Mouse (Mus musculus) bone marrow, adult 2 months (tissue): Measurements from ENCODE around the gene Elmo1.

Experiments used
- CTCF ChIP-seq: fragments of 200-500 bp; IDR thresholded peaks from 2 replicates; pipeline ENCODE4 v1.5.1; 2011; ENCODE audit warnings: low read length, control low read depth; ENCODE audit not compliant: control insufficient read depth, insufficient read depth
- POLR2A ChIP-seq: fragments of 200-500 bp; IDR thresholded peaks from 2 replicates; pipeline ENCODE4 v1.6.1; 2011; ENCODE audit warnings: low read depth, mild to moderate bottlenecking, control low read depth, low read length, borderline replicate concordance; ENCODE audit not compliant: control insufficient read depth

DNA sequence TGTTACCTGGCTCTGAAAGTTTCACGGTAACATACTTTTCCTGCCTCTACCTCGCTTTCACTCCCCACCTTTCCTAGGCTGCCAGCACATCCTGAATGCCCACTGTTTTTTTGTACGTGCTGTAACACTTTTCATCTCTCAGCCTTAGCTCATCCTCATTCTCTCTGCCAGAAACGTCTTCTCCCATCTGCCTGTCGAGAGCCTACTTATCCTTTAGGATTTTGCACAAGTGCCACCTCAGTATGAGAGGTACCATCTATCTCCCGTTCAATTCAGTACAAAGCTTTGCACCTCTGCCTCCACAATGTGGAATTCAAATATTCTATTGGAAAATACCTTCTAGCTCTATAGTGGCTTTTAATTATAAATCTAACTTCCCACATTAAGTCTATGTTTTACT, 369.7 kb downstream of the Elmo1 start:
- TF ChIP-seq POLR2A (no peak), CTCF (no peak)
